Mouse (Mus musculus): ENCODE results near the gene Gm20918.
"Not testable (repeated sequence)": the region's sequence is repeated elsewhere in the genome, so short reads cannot be mapped to it uniquely, and the experiment has no call there.

Gm20918 gene

DNA sequence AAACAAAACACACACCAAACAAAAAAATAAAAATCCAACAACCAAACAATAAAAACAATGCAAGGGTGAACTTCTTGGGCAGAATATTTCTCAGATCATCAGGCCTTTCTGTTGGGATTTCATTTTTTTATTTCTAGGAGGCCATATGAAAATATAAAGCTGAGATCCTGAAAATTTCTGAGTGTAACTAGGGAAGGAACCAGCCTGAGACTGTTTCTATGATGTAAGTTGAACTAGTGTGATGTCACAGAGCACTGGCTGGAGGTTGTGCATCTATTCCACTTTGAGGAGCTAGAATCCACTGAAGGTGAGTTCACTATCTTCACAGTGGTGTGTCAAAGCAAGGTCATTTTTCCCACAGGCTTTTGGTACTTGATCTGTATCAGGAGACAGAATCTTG is at the start of gene Gm20918:
TSS of gene Gm20918 (plus strand) at position 301 of the 400 bp plus-strand sequence.
- not testable (repeated sequence) for DNase-seq
